Mouse (Mus musculus): ENCODE data around the gene Atp6v1d. TPM values are rescaled to one million over a fixed set of nuclear protein-coding genes. Genes with fewer than 3 reads are reported as not detected.

Gene Atp6v1d
- polyA plus RNA-seq, 1 experiment from 2014 or later, result 52.8 TPM

- H3K36me3 ChIP-seq (ENCODE audit: control insufficient read depth, insufficient read depth, low read length), result peaks cover 78% of the 10 kb centered on the region
- no peaks in the 10 kb centered on the region for H3K27me3 ChIP-seq (replicated peaks; ENCODE audit: control insufficient read depth, insufficient read depth, low read length)
- no peak overlapping the region for H3K27ac ChIP-seq (ENCODE audit: low read depth)
- H3K9me3 ChIP-seq (ENCODE audit: control insufficient read depth, low read length), result no peaks in the 10 kb centered on the region
- no peak overlapping the region for H3K4me3 ChIP-seq (ENCODE audit: low read depth, low read length)
- DNase-seq (ENCODE audit: low spot score) (no peak), ATAC-seq (replicated peaks; ENCODE audit: low FRiP score, low TSS enrichment, low read depth) (no peak)
- 85% methylated on average over 4 of the region's 4 CpGs for WGBS
- H3K9ac ChIP-seq (ENCODE audit: low read length), result no peak overlapping the region
- H3K4me2 ChIP-seq (ENCODE audit: low read length), result no peak overlapping the region
- no peaks in the 10 kb centered on the region for H3K4me1 ChIP-seq (replicated peaks; ENCODE audit: control insufficient read depth, insufficient read depth, low read length)
Measured at GRCm38 (mm10) chr12:78839906-78840305, 21.5 kb downstream of the Atp6v1d start.

GRCm38 (mm10) chr12:78834496-78834895, 26.9 kb downstream of the Atp6v1d start:
- no peak for ATAC-seq (replicated peaks; ENCODE audit: low FRiP score, low TSS enrichment, low read depth)
- no peaks in the 10 kb centered on the region for H3K4me1 ChIP-seq (replicated peaks; ENCODE audit: control insufficient read depth, insufficient read depth, low read length)
- H3K36me3 ChIP-seq (ENCODE audit: control insufficient read depth, insufficient read depth, low read length), result peaks cover 63% of the 10 kb centered on the region
- H3K4me2 ChIP-seq (ENCODE audit: low read length), result no peak overlapping the region
- no peaks in the 10 kb centered on the region for H3K9me3 ChIP-seq (ENCODE audit: control insufficient read depth, low read length)
- DNase-seq (ENCODE audit: low spot score), result no peak
- WGBS, result 93% methylated on average over 2 of the region's 2 CpGs
- H3K4me3 ChIP-seq (ENCODE audit: low read depth, low read length), result no peak overlapping the region
- H3K27me3 ChIP-seq (replicated peaks; ENCODE audit: control insufficient read depth, insufficient read depth, low read length), result no peaks in the 10 kb centered on the region
- no peak overlapping the region for H3K9ac ChIP-seq (ENCODE audit: low read length)
- no peak overlapping the region for H3K27ac ChIP-seq (ENCODE audit: low read depth)

DNA sequence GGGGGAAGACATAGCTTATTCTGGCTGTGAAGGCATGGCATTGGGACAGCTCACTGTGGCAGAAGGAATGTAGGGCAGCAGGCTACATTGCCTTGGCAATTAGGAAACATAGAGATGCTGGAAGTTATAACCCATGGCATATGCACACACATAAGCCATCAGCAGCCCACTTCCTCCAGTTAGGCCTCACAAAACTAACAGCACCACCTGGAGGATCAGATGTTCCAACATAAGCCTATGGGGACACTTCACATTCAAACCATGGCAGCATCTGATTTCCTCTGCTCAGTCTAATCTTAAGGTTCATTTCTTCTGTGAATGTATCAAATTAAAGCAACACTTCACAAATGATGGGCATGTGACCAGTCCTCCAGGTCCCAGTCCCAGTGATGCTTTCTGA, 47.0 kb downstream of the Atp6v1d start:
- no peak overlapping the region for H3K27ac ChIP-seq (ENCODE audit: low read depth)
- no peaks in the 10 kb centered on the region for H3K4me1 ChIP-seq (replicated peaks; ENCODE audit: control insufficient read depth, insufficient read depth, low read length)
- no peaks in the 10 kb centered on the region for H3K36me3 ChIP-seq (ENCODE audit: control insufficient read depth, insufficient read depth, low read length)
- ATAC-seq (replicated peaks; ENCODE audit: low FRiP score, low TSS enrichment, low read depth) (no peak), DNase-seq (ENCODE audit: low spot score) (no peak)
- H3K4me2 ChIP-seq (ENCODE audit: low read length), result no peak overlapping the region
- no peak overlapping the region for H3K9ac ChIP-seq (ENCODE audit: low read length)
- H3K9me3 ChIP-seq (ENCODE audit: control insufficient read depth, low read length), result no peaks in the 10 kb centered on the region
- no peak overlapping the region for H3K4me3 ChIP-seq (ENCODE audit: low read depth, low read length)
- no peaks in the 10 kb centered on the region for H3K27me3 ChIP-seq (replicated peaks; ENCODE audit: control insufficient read depth, insufficient read depth, low read length)

GRCm38 (mm10) chr12:78801836-78802235, 59.6 kb downstream of the Atp6v1d start:
- no peak overlapping the region for H3K27ac ChIP-seq (ENCODE audit: low read depth)
- H3K9me3 ChIP-seq (ENCODE audit: control insufficient read depth, low read length), result no peaks in the 10 kb centered on the region
- H3K4me3 ChIP-seq (ENCODE audit: low read depth, low read length), result no peak overlapping the region
- DNase-seq (ENCODE audit: low spot score) (no peak), ATAC-seq (replicated peaks; ENCODE audit: low FRiP score, low TSS enrichment, low read depth) (no peak)
- H3K27me3 ChIP-seq (replicated peaks; ENCODE audit: control insufficient read depth, insufficient read depth, low read length), result no peaks in the 10 kb centered on the region
- peaks cover 13% of the 10 kb centered on the region; the same call in 1 of the 2 replicates for H3K36me3 ChIP-seq (ENCODE audit: control insufficient read depth, insufficient read depth, low read length)
- no peak overlapping the region for H3K9ac ChIP-seq (ENCODE audit: low read length)
- no peak overlapping the region for H3K4me2 ChIP-seq (ENCODE audit: low read length)
- H3K4me1 ChIP-seq (replicated peaks; ENCODE audit: control insufficient read depth, insufficient read depth, low read length), result no peaks in the 10 kb centered on the region

GRCm38 (mm10) chr12:78800036-78800435, 61.4 kb downstream of the Atp6v1d start:
- H3K36me3 ChIP-seq (ENCODE audit: control insufficient read depth, insufficient read depth, low read length), result peaks cover 13% of the 10 kb centered on the region; the same call in 1 of the 2 replicates
- no peaks in the 10 kb centered on the region for H3K9me3 ChIP-seq (ENCODE audit: control insufficient read depth, low read length)
- WGBS, result 89% methylated on average over 3 of the region's 3 CpGs
- H3K27me3 ChIP-seq (replicated peaks; ENCODE audit: control insufficient read depth, insufficient read depth, low read length), result no peaks in the 10 kb centered on the region
- no peak overlapping the region for H3K27ac ChIP-seq (ENCODE audit: low read depth)
- H3K4me3 ChIP-seq (ENCODE audit: low read depth, low read length), result no peak overlapping the region
- no peak for ATAC-seq (replicated peaks; ENCODE audit: low FRiP score, low TSS enrichment, low read depth)
- H3K4me2 ChIP-seq (ENCODE audit: low read length), result no peak overlapping the region
- H3K9ac ChIP-seq (ENCODE audit: low read length), result no peak overlapping the region
- H3K4me1 ChIP-seq (replicated peaks; ENCODE audit: control insufficient read depth, insufficient read depth, low read length), result no peaks in the 10 kb centered on the region; the same call in 1 of the 2 replicates
- no peak for DNase-seq (ENCODE audit: low spot score)

- Histone ChIP-seq H3K27ac (ENCODE audit: low read depth) (peak overlapping the region; percentile 64), H3K27me3 (replicated peaks; ENCODE audit: control insufficient read depth, insufficient read depth, low read length) (no peaks in the 10 kb centered on the region), H3K4me2 (ENCODE audit: low read length) (0 out of 2 replicates have a peak overlapping the region, but pooled peaks have one; percentile 13), H3K36me3 (ENCODE audit: control insufficient read depth, insufficient read depth, low read length) (peaks cover 13% of the 10 kb centered on the region; the same call in 1 of the 2 replicates), H3K9ac (ENCODE audit: low read length) (no peak overlapping the region), H3K9me3 (ENCODE audit: control insufficient read depth, low read length) (no peaks in the 10 kb centered on the region), H3K4me1 (replicated peaks; ENCODE audit: control insufficient read depth, insufficient read depth, low read length) (peaks cover 5% of the 10 kb centered on the region; the same call in 1 of the 2 replicates), H3K4me3 (ENCODE audit: low read depth, low read length) (no peak overlapping the region)
- WGBS, result 11% methylated on average over 1 of the region's 1 CpGs
- peak; percentile 55; the same call in 1 of the 2 replicates for ATAC-seq (replicated peaks; ENCODE audit: low FRiP score, low TSS enrichment, low read depth)
- no peak for DNase-seq (ENCODE audit: low spot score)
Measured at GRCm38 (mm10) chr12:78794236-78794635, 67.2 kb downstream of the Atp6v1d start.

- 40% methylated on average over 2 of the region's 2 CpGs for WGBS
Measured at GRCm38 (mm10) chr12:78790791-78791190, 70.6 kb downstream of the Atp6v1d start.

More at GRCm38 (mm10) chr12:78790791-78791190, 70.6 kb downstream of the Atp6v1d start:
- H3K4me1 ChIP-seq (replicated peaks; ENCODE audit: control insufficient read depth, insufficient read depth, low read length), result peaks cover 11% of the 10 kb centered on the region; the same call in 1 of the 2 replicates
- H3K36me3 ChIP-seq (ENCODE audit: control insufficient read depth, insufficient read depth, low read length), result no peaks in the 10 kb centered on the region
- H3K9ac ChIP-seq (ENCODE audit: low read length), result no peak overlapping the region
- H3K4me3 ChIP-seq (ENCODE audit: low read depth, low read length), result no peak overlapping the region
- H3K4me2 ChIP-seq (ENCODE audit: low read length), result no peak overlapping the region
- no peaks in the 10 kb centered on the region for H3K9me3 ChIP-seq (ENCODE audit: control insufficient read depth, low read length)
- no peak overlapping the region for H3K27ac ChIP-seq (ENCODE audit: low read depth)
- DNase-seq (ENCODE audit: low spot score) (no peak), ATAC-seq (replicated peaks; ENCODE audit: low FRiP score, low TSS enrichment, low read depth) (no peak)
- H3K27me3 ChIP-seq (replicated peaks; ENCODE audit: control insufficient read depth, insufficient read depth, low read length), result no peaks in the 10 kb centered on the region

Other genes starting within 250 kb of the Atp6v1d start
- gene Fam71d, start 170.1 kb downstream of the Atp6v1d start, polyA plus RNA-seq (2014; fragmentation: Nextera tagmentation; extraction: Ambion mirVana), result 0.15 TPM in 1 of 2 replicates, not detected in the other
- 17.3 and 20.1 TPM in 2 replicates for gene Mpp5, start 112.7 kb downstream of the Atp6v1d start, polyA plus RNA-seq (2014; fragmentation: Nextera tagmentation; extraction: Ambion mirVana)
- 220 and 223 TPM in 2 replicates for gene Eif2s1, start 181 bp upstream of the Atp6v1d start, polyA plus RNA-seq (2014; fragmentation: Nextera tagmentation; extraction: Ambion mirVana)
- gene Plek2, start 45.3 kb upstream of the Atp6v1d start, polyA plus RNA-seq (2014; fragmentation: Nextera tagmentation; extraction: Ambion mirVana), result 13.6 and 16.2 TPM in 2 replicates
- gene Tmem229b, start 146.0 kb upstream of the Atp6v1d start, polyA plus RNA-seq (2014; fragmentation: Nextera tagmentation; extraction: Ambion mirVana), result 5.7 and 6.7 TPM in 2 replicates
- gene Plekhh1, start 167.5 kb upstream of the Atp6v1d start, polyA plus RNA-seq (2014; fragmentation: Nextera tagmentation; extraction: Ambion mirVana), result 6.7 and 6.8 TPM in 2 replicates
- 27.3 and 33.5 TPM in 2 replicates for gene Pigh, start 228.0 kb upstream of the Atp6v1d start, polyA plus RNA-seq (2014; fragmentation: Nextera tagmentation; extraction: Ambion mirVana)